Mouse (Mus musculus) small intestine, adult 2 months (tissue): ENCODE data around the gene Gtf2e1.

Source experiments
- CTCF ChIP-seq: fragments of 200-500 bp; IDR thresholded peaks from 2 replicates; pipeline ENCODE4 v1.5.1; 2012; ENCODE audit warnings: low read depth, mild to moderate bottlenecking, control low read depth, inconsistent platforms, low read length, moderate library complexity, mixed read lengths; ENCODE audit not compliant: insufficient replicate concordance, insufficient read length; ENCODE audit errors: extremely low read depth
- POLR2A ChIP-seq: fragments of 200-500 bp; IDR thresholded peaks from 2 replicates; pipeline ENCODE4 v1.6.1; 2012; ENCODE audit warnings: low read depth, mild to moderate bottlenecking, control low read depth, inconsistent platforms, low read length, moderate library complexity

DNA sequence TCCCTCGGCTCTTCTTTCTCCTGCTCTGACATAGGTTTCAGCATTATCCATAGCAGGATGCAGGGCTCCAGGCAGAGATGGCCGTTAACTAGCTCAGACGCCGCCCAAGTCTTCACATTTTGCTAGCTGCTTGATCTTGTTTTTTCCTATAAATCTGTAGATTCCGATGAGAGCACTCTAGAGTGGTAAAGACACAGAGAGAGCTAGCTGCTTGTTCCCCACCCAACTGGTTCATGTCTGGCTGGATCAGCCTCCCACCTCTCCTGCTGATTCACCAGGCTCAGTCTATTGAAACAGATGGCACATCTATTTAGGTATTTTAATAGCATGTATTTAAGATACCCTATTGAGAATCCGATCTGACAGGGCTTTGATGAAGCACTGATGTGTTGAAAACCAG lies 44.6 kb downstream of the Gtf2e1 start:
- TF ChIP-seq POLR2A (no peak), CTCF (no peak)
